Mouse (Mus musculus) cerebral cortex, adult 2 months (tissue): ENCODE data around the gene Stkld1.

Source experiments
- WGBS: fragments of 180-500 bp; shearing (Covaris S2); methylation state at CpG from one replicate; pipeline ENCODE4 v1.1.7; 2018; 5-methylcytosine and 5-hydroxymethylcytosine counted together

Stkld1 gene

DNA sequence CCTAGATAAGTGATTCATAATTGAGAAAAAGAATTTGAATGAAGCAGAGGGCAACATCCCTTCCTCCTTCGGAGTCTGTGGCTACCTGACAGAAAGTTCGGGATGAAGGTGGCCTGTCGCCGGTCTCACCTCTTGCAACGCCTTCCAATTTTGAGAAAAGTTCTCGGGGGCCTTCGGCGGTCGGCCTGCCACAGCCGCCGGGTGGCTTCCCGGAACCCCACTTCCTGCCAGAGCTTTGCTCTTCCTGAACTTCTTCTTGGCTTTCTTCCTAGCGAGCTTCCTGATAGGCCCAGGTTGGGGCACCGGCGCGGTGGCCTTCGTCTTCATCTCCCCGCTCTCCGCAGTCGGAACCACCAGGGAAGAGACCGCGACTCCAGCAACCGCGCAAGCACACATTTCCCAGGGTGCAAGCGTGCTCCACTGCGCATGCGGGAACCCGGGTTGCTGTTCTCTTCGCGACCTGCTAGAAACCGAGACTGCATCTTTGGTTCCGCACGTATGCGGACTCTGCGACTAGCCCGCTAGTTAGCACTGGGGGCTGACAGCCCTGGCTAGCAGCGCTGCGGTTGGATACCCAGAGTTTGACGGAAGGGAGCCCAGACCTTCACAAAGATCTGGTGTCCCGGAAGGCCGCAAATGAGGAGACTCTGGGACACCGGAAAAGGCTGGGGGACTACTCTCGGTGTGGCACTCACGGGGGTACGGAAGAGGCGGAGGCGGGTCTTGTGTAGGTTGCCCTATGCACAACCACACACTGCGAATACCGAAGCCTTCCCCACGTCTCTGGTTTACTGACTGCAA, 30.3 kb downstream of the Stkld1 start, which contains the start of gene Rexo4:
TSS of gene Rexo4 (minus strand) at position 464 of the 801 bp plus-strand sequence.
- under 1% methylated on average over 50 of the region's 50 CpGs for WGBS

DNA sequence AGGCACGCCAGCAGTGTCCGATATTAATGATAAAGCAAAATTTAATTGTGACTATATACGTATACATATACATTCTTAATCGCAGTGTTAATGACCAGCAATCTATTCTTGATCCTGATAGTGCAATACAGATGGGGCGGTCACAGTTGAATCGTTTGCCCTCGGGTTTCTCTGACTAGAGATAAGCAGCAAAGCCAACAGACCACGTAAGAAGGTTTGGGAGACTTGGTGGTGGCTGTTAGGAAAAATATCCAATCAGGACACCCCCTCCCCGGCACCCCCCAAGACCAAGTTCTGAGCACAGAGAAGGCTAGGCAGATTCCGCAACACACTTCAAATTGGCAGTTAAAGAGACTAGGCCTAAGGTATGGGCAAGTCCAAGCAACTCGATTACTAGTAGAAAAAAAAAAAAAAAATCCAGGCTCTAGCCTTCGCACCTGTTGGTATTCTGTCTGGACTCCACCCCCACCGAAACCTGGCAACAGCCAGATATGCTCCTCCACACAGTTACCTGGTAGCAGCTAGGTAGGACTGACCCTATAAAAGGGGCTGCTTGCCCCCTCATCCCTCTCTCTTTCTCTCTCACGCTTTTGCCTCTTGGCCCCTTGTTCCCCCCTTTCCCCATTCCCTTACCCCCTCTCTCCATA, 31.0 kb downstream of the Stkld1 start:
- WGBS = 16% methylated on average over 14 of the region's 14 CpGs

DNA sequence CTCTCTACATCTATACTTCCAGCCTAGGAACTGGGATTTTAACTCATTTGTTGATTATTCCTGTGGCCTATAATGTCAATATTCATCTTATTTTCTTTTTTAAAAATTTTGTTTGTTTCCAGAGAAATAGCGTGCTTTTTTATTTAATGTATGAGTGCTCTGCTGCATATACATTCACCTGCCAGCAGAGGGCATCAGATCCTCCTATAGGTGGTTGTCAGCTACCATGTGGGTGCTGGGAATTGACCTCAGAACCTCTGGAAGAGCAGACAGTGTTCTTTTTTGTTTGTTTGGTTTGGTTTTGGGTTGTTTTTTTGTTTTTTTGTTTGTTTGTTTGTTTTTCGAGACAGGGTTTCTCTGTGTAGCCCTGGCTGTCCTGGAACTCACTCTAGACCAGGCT, 33.4 kb downstream of the Stkld1 start:
- WGBS = 84% methylated on average over 2 of the region's 2 CpGs

DNA sequence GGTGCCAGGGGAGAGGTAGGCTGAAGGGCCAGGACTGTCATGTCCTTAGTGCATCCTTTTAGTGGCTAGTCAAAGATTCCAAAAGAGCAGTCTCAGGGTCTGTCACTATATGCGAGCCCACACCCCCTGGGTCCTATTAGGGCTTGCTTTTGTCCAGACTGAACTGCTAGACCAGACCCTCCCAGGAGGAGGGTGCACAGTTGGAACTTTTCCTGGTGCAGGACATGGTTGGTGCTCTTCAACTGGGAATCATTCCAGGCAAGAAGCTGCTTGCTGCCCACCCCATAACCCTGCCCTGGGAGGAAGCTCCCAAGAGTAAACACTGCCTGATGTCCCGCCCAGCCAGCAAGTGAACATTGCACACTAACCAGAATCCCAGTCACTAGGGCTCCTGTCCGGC, 39.3 kb downstream of the Stkld1 start, which contains the start of gene Adamts13:
TSS of gene Adamts13 (plus strand) at position 301 of the 400 bp plus-strand sequence.
- WGBS = 64% methylated on average over 3 of the region's 3 CpGs

DNA sequence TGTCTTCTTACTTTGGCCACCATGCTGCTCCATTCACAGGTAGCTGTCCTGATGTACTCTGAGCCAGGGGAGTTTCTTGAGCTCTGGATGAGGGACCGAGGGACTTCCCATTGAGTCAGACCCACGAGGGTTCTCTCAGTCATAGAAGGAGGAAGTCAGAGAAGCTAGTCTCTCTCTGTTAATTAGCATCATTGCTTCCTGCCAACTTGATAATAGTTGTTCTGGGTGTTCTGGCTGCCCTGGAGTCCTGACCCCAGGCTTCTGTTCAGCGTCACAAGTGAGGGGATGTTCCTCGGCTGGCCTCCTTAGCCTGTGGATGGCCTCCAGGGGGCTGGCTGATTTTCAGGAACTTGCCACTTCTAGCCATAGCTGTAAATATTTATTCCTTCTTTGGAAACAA, 40.1 kb downstream of the Stkld1 start:
- WGBS = 48% methylated on average over 4 of the region's 4 CpGs

DNA sequence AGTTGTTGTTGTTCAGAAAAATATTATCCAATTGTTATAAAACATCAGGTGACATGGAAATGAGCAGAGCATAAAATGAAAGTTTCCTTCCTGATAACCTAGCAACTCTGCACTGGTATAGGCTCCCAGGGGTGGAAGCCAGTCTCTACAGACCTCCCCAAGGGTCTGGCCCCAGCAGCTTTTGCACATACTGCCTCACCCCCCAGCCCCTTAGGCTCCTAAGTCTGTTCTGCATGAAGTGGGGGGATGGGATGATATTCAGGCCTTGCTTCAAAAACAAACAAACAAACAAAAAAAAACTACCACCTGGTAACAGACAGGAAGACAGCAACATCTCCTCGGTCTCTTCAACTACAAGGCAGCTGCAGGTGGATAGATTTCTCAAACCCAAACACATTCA, 46.5 kb downstream of the Stkld1 start:
- 86% methylated on average over 1 of the region's 1 CpGs for WGBS

DNA sequence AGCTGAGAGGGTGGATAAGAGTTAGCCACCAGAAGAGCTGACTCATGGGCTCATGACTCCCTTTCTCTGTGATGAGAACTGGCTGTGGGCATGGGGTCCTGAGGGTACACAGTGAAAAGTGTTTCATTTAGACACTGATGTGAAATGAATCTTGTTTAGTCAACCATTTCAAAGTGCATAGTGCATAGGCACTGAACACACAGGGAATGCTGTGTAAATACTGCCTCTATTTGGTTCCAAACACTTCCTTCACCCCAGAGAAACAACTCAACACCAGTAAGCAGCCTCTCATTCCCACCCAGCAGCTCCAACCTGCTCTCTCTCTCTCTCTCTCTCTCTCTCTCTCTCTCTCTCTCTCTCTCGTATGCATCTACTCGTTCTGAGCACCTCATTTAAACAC, 50.3 kb downstream of the Stkld1 start:
- 60% methylated on average over 2 of the region's 2 CpGs for WGBS

DNA sequence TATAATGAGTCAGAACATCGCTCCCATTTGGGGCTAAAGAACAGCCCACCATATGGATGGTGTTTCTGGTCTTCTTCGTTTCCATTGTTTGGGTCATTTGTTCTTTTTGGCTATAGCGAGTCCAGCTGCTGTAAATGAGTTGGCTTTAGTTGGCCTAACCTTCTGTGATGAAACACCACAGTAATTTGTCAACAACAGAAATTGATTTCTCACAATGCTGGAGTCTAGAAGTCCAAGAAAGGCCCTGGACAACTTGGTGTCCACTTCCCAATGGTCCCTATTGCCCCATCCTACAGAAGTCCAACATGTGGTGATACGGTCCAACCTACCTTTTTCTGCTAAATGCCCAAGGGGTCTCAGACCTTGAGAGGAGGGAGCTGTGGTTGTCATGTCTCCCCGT, 50.8 kb downstream of the Stkld1 start:
- WGBS = 89% methylated on average over 5 of the region's 5 CpGs

DNA sequence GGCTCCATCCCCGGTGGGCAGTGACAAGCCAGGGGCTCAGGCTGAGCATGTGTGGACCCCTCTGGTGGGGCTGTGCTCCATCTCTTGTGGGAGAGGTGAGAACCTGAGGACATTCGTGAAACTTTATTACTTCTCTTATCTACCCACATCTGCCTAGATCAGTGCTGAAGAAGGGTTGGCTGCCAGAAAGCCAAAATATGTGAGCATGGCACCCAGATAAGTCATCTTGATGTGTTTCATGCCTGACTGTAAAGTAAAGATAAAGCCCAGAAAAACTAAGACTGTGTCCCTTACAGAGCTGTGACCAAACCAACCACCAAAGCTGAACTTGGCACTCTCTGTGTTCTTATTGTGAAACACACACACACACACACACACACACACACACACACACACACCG, 60.1 kb downstream of the Stkld1 start:
- 81% methylated on average over 3 of the region's 3 CpGs for WGBS

DNA sequence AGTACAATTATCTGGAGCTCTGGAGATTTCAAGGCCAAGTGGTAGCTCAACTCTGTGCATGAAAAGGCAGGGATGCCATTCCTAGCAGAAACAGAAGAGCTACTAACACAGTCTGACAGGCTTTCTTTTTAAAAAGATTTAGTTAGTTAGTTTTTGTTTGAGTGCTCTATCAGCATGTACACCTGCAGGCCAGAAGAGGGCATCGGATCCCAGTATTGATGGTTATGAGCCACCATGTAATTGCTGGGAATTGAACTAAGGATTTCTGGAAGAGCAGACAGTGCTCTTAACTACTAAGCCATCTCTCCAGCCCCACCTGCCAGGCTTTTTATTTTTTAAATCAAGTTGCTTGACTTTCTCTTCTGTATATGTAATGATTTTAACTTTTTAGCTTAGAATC, 63.7 kb downstream of the Stkld1 start:
- whole genome bisulfite sequencing = 77% methylated on average over 1 of the region's 1 CpGs

DNA sequence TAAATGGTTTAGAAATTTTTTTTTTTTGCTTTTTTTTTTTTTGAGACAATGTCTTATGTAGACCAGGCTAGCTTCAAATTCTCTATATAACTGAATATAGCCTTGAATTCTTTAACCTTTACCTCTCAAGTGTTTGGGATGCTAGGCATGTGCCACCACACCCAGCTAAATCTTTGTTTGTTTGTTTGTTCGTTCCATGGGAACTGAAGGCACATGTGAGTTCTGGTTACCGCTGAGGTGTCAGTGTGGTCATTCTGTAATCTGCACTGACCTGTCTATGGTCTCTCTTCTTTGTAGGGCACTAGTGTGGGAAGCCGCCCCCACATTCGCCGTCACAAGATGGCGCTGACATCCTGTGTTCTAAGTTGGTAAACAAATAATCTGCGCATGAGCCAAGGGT, 64.1 kb downstream of the Stkld1 start:
- 93% methylated on average over 7 of the region's 7 CpGs for WGBS
